Mouse (Mus musculus) E14TG2a.4 (cell line): ENCODE data around the gene Cilp2.

ENCODE experiments used
- CTCF ChIP-seq: conservative IDR thresholded peaks from 2 replicates; pipeline ENCODE4 v1.5.1; 2014; ENCODE audit warnings: low read length
- NANOG ChIP-seq: IDR thresholded peaks from 2 replicates; pipeline ENCODE4 v1.6.1; 2014; ENCODE audit warnings: borderline replicate concordance, low read length, mixed read lengths

DNA sequence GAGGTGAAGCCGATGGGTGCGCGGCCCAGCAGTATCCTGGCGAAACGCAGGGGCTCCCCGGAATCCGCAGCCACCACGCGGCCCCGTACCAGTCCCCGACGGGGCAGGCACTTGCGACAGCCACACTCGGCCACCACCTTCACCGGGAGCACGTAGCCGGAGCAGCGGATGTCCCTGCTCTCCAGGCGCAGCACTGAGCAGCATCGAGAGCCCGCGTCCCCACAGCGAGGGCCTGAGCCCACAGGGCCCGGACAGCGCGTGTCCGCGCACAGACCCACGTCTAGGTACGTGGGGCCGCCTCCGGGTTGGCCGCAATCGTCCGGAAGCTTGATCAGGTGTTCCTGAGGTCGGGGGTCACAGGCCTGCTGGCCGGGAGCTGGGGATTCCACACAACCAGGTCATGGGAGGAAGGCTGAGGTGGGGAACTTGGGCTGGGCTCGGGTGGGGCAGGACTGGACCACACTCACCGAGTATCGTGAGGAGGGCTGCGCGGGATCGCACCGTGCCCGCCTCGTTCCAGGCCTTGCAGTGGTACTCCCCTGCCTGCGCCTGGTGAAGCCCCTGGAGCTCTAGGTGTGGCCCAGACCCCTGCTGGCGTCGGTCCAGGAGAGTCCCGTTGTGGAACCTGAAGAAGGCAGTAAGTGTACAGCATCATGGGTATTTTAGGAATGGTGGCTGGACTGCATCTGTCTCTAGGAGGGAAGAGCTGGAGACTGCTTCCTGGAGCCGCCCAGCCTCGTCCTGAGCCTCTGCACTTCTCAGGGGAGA is 4.5 kb downstream of the Cilp2 start:
- no peak for TF ChIP-seq CTCF
- no peak for TF ChIP-seq NANOG
